Mouse (Mus musculus) left cerebral cortex, adult 6 months (tissue): ENCODE results near the gene Sbk1. TPM values are rescaled to one million over a fixed set of nuclear protein-coding genes. Genes with fewer than 3 reads are reported as not detected.

ENCODE experiments used
- long read RNA-seq, 2 experiments: library from polyadenylated mRNA; unstranded; transcript quantifications; one replicate each; pipeline ENCODE4 v2.0.0; 2019 to 2020
- polyA plus RNA-seq: library from polyadenylated mRNA; unstranded; fragments of <200 nt; fragmentation: Nextera tagmentation; gene quantifications from 2 replicates; pipeline ENCODE4 v1.2.3, GENCODE M21; 2021

Sbk1 gene
- 4.2 and 12.0 TPM in 2 replicates for polyA plus RNA-seq
- long read RNA-seq, experiment 1, full-length matches to known transcripts, result 17 of 39 reads
- long read RNA-seq, experiment 1, partial matches to known transcripts, result 19 of 39 reads
- long read RNA-seq, experiment 1, other reads (novel, unspliced or antisense), result 3 of 39 reads
- long read RNA-seq, experiment 2, partial matches to known transcripts, result 0 of 21 reads
- long read RNA-seq, experiment 2, other reads (novel, unspliced or antisense), result 21 of 21 reads

DNA sequence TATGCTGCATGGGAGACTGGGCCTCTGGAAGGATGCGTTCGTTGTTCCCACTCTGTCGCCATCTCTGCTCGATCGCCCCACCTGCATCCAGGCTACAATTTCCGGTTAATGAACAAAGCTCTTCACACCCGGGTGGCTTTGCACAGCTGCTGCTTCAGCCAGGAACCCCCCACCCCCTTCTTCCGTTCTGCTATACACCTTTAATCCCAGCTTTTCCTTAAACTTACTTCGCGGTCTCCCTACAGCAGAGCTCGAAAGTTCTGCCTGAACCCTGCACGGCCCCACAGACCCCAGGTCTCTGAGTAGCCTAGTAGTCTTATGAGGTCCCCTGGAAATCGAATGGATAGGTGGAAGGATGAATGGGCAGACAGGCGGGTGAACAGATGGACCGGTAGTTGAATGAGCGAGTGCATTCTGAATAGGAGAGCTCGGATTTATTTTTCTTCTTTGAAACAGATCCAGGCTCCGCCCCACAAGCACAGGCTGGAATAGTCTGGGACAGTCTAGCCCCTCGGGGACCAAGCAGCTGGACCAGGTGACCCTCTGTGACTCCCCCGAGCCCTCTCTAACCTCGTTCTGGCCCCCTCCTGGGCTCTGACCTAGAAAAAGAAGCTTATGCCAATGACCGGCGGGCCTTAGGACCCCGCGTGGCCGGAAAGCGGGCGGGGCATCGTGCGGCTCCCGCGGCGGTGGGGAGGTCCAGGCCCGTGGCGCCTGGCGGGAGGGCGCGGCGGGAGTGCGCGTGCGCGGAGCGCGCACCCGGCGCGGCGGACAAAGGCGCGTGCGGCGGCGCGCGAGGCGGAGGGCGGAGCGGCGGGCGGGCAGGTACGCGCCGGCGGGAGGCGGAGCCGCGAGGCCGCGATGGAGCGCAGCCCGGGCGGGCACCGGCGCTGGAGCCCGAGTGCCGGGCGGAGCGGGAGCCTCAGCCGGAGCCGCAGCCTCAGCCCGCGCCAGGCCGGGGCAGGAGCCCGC lies at the start of gene Sbk1:
Sbk1 (plus strand) TSS at position 908 of the 972 bp plus-strand sequence.

Other genes with a start within 250 kb of the Sbk1 start
- 12.0 and 36.9 TPM in 2 replicates for gene Gsg1l, start 190.2 kb upstream of the Sbk1 start, polyA plus RNA-seq
- gene Xpo6, start 72.1 kb upstream of the Sbk1 start, polyA plus RNA-seq, result 27.3 and 35.7 TPM in 2 replicates
- gene Lat, start 97.0 kb downstream of the Sbk1 start, polyA plus RNA-seq, result 0.23 TPM in 1 of 2 replicates, not detected in the other
- 54.9 and 66.0 TPM in 2 replicates for gene Spns1, start 104.8 kb downstream of the Sbk1 start, polyA plus RNA-seq
- gene Nfatc2ip, start 124.1 kb downstream of the Sbk1 start, polyA plus RNA-seq, result 0.64 and 0.77 TPM in 2 replicates
- gene Cd19, start 142.3 kb downstream of the Sbk1 start, polyA plus RNA-seq, result not detected in 2 replicates
- 7.3 and 9.3 TPM in 2 replicates for gene Rabep2, start 156.1 kb downstream of the Sbk1 start, polyA plus RNA-seq
- 0.15 and 0.22 TPM in 2 replicates for gene Atp2a1, start 190.5 kb downstream of the Sbk1 start, polyA plus RNA-seq
- 24.0 and 39.6 TPM in 2 replicates for gene Sh2b1, start 202.8 kb downstream of the Sbk1 start, polyA plus RNA-seq
- gene Tufm, start 214.7 kb downstream of the Sbk1 start, polyA plus RNA-seq, result 83.4 and 84.3 TPM in 2 replicates
- gene Atxn2l, start 230.8 kb downstream of the Sbk1 start, polyA plus RNA-seq, result 24.0 and 51.0 TPM in 2 replicates